Mouse (Mus musculus) ES-CJ7 (cell line): ENCODE measurements at regions not wholly inside any gene's neighbourhood (a gene's known extent, or its start where the extent isn't known, plus 50 kb on each side); places are given as distances from the start of the nearest gene placed in this dataset.

Experiments used
- DNase-seq: peaks from one replicate; pipeline ENCODE4 v3.0.0; 2011; ENCODE audit warnings: low read depth, low spot score

GRCm38 (mm10) chr10:93361654-93362195 is 50.8 kb upstream of the Elk3 start:
- DNase-seq: no peak

DNA sequence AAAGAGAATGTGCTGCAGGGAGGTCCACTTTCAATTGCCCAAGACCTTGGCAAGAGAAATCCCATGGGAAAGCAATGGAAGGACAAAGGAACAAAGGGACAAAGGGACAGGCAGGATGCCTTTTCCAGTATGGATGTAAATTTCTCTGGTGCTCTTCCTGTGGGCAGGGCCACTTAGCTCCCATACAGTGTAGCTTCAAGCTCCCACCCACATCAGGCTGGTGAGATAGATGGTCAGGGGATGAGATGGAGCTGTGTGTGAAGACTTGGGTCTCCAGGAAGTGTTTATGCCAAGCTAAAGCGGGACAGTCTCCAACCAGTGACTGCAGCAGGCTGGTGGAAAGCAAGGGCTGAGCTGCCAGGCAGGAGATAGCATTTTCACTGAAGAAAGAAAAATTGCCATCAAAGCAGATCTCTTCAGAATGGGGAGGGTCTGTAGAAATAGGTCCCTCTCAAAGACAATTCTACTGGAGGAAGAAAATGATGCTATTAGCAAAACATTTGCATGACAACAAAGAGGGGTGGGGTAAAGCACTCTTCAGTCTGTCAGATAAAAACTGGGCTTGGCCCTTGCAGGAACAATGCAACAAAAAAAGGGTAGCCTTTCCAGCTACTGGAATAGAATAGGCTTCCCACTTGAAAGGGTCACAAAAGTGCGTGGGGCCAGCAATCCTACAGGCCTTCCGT is 53.3 kb upstream of the Elk3 start:
- DNase-seq: peak; percentile 87

GRCm38 (mm10) chr10:93364881-93365280 is 53.9 kb upstream of the Elk3 start:
- no peak for DNase-seq

- peak; percentile 72 for DNase-seq
Measured at GRCm38 (mm10) chr10:93365318-93365717, 54.4 kb upstream of the Elk3 start.

GRCm38 (mm10) chr10:93365824-93366223 is 54.9 kb upstream of the Elk3 start:
- DNase-seq: peak; percentile 83

DNA sequence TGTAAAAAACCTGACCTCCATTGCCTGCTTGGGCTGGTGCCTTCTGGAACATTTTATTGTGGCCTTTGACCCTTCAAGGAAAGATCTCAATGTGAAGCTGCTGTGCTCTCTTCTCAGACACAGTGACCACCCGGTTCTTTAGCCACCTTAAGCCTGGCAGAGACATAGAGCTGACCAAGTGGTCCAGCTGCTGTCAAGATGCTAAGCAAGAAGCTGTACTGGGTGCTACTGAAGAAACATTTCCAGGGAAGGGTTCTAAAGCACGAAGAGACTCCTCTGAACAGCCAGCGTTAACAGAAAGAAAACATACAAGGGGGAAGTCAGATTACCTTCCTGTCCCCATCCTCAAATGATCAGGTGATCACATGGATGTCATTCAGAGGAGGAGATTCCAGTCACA is 58.8 kb upstream of the Elk3 start:
- DNase-seq: no peak

- no peak for DNase-seq
Measured at GRCm38 (mm10) chr10:93370331-93370730, 59.4 kb upstream of the Elk3 start.

DNA sequence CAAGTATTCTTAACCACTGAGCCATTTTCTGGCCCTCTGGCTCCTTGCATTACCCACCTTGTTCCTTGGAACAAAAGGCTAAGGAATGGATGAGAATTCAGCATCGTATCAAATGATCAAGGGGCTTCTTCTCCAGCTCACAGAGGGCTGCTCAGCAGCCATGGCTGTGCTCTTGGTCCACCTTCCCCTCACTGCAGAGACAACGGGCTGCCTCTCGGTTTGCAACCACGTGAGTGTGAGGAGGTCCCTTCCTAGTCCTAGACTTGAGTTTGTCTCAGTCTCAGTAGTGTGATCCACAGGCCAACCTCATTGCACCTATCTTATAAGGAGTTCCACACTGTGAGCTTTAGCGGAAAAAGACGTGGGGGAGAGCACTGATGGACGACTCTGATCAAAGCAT is 61.3 kb upstream of the Elk3 start:
- DNase-seq: peak; percentile 15

- no peak for DNase-seq
Measured at GRCm38 (mm10) chr10:93373265-93373664, 62.3 kb upstream of the Elk3 start.

DNA sequence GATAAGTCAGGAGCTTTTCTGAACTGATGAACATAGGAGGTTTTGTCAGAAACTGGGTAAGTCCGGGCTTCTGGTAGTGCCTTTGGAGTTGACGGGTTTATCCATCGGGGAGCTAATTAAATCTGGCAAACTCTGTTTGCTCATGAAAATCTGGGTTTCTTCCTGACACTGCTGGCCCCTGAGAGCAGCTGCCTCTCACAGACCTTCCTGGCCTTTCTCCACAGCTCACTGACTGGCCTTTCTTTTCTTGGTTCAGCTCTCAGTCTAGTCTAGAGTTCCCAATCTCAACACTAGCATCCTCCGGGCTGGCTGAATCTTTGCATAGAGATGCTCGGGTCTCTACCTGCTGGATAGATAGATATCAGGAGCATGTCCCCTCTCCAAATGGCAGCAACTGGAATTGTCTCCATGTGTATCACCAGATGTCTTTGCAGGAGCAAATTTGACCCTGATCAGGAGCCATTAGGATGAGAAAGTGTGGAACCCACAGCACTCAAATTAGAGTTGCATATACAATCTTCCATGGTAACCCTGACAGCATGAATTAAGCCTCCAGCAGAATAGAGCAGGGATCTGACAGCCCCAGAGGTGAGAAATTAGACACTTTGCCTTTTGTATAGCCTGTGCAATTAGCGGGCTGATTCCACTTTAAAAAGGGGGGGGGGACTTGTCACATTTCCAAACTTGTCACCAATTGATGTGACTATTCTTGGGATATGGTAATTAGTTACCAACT is 63.2 kb upstream of the Elk3 start:
- DNase-seq: no peak

GRCm38 (mm10) chr10:93374690-93374994 is 63.7 kb upstream of the Elk3 start:
- no peak for DNase-seq

DNA sequence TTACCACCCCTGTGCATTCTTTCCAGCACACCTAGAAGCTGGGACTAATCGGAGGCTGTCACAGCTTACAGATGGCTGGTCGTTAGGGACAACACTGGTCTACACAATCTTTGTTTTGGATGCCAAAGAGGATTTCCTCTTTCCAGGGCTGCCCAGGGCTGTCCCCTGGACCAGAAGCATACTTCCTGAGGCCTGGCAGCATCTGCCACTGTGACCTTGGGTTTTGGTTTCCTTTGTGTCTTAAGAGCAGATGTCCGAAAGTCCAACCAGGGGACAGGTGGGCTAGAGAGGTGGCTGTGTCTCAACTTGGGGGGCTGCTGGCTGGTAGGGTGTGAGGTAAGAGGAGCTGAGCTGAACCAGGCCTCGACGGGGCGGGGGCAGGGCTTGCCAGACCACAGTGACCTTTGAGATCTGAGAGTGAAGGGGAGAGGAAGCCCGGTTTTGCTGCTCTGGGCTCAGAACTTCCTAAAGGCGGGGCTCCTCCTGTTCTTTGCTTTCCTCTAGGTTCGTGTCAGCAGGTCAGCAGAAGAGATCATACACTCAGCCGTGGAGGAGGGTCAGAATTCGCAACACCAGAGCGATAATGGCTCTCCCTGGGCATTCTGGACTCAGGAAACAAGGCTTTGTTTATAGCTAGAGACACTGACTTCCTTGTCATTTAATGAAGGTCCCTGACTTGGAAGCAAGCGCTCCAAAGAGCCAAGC is 64.2 kb upstream of the Elk3 start:
- DNase-seq: peak; percentile 36

DNA sequence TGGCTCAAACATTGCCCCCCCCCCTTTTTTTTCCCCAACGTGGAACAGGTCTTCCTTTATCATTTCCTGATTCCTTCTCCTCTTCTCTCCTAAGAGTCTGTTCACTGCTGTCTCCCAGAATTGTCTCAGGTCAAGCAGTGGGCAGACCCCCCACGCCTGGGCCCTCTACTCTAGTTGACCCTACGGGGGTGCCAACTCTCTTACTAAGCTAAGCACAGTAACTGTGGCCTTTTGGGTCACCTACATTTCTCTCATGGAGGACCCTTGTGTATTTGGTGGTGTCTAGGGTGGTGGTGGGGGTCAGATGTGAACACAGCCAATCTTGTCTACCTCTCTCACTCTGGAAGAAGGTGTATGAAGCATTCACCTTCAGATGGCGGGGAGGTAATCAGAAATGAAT is 64.8 kb upstream of the Elk3 start:
- no peak for DNase-seq

GRCm38 (mm10) chr10:93376457-93376941 is 65.6 kb upstream of the Elk3 start:
- DNase-seq: no peak

DNA sequence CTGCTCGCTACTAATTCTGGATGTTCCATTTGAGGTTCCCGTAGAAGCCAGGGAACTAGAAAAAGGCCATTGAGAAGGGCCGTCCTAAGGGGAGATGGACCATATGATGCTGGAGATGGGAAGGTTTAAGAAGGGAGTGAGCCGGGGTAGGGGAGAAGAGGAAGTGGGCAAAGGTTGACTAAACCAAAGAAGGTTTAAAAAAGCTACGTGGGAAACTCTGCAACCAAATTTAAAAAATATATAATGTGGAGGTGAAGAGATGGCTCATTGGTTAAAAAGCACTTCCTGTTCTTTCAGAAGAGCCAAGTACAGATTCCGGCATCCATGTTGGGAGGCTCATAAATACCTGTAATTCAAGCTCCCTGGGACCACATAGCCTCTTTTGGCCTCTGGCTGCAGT is 63.9 kb upstream of the Lta4h start:
- DNase-seq: no peak

DNA sequence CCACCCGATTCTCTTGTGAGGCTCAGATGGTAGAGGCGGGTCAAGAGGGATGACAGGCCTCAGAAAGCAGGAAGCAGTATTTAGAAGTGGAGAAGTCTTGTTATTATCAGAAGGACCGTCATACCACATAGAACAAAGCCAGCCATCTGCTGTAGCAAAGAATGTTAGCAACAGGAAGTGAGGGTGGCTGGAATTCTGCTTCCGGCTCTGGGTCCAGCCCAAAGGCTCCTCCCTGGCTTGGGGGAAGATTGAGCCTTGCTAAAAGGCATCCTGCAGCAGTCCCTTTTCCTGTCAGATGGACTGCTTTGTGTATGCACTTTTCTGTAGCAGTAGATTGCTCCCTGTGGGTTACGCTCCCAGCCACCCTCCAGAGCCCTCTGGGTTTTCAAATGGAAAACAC is 61.9 kb upstream of the Lta4h start:
- peak; percentile 20 for DNase-seq

DNA sequence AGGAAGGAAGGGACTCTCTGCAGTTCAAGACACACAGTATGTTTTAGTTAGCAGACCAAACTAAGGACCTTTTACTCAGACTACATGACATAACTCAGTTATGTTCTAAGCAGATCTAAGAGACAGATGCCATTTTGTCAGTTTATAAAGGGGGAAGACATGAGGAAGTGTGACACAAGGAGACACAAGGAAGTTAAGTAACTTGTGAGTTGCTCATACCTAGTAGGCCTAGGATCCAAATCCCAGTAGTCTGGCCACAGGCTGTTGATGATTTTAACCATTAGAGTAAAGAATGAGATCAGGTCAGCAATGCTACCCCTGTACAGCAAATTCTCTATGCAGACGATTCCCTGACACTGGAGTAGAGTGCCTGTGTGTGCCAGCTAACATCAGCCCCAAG is 59.3 kb upstream of the Lta4h start:
- no peak for DNase-seq

GRCm38 (mm10) chr10:93397711-93398110 is 55.5 kb upstream of the Lta4h start:
- no peak for DNase-seq

DNA sequence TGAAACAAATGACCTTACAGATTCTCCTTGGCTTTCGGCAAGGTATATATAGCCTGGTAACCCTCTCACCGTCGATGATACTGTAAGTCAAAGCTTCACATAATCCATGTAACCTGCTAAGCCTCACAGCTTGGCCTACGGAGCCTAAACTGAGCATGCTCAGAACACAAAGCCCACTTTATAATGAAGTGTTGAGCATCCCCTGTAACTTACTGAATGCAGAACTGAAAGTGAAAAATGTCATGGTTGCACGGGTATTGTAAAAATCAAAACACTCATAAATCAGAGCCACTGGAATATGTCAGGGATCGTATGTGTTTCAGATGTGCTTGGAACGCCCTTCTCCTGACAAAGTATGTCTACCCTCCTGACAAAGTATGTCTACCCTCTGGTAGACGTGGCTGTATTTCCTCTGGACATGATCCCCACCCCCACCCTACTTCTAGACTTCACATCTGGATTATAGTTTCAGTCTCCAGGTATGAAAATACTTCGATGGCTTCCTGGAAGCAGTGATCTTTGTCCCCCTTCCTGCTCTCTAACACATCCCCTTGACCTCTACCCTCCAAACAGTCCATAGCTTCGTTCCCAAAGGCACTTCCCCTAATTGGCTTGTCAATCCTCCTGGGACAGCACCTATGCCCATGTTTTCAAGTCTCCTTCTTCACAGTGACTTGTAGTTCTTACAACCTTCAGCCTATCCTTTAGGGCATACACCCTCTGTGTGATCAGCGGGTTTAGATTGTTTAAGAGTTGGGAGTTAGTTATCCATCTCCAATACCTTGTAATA is 54.5 kb upstream of the Lta4h start:
- no peak for DNase-seq

- DNase-seq: no peak
Measured at GRCm38 (mm10) chr10:93402689-93403509, 50.3 kb upstream of the Lta4h start.
